Mouse (Mus musculus) olfactory bulb, adult 2 months (tissue): ENCODE data around the gene Mansc1.

Source experiments
- CTCF ChIP-seq: fragments of 200-500 bp; IDR thresholded peaks from 2 replicates; pipeline ENCODE4 v1.5.1; 2012; ENCODE audit warnings: low read depth, mild to moderate bottlenecking, low read length, moderate library complexity; ENCODE audit not compliant: insufficient read depth
- POLR2A ChIP-seq: fragments of 200-500 bp; IDR thresholded peaks from 2 replicates; pipeline ENCODE4 v1.6.1; 2012; ENCODE audit warnings: mild to moderate bottlenecking, low read depth, low read length, moderate library complexity; ENCODE audit not compliant: insufficient read depth

DNA sequence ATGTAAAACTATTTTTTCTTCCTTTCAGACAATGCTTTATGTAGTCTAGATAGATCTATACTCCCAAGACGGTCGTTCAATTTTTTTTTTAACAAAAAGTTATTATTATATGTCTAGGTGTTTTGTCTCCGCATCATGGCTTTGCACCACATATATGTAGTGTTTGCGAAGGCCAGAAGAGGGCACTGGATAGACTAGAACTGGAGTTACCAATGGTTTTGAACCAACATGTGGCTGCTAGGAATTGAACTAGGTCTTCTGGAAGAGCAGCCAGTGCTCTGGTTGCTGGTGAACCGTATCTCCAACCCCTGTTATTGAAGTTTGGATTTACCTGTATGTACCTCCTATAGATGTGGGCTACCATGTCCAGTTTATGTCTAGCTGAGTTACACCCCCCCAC lies 11.0 kb upstream of the Mansc1 start:
- TF ChIP-seq CTCF, result no peak
- TF ChIP-seq POLR2A, result no peak
